Mouse (Mus musculus) embryonic facial prominence, embryonic 13.5 days (tissue): Measurements from ENCODE around the gene Ankrd60. TPM values are rescaled to one million over a fixed set of nuclear protein-coding genes. Genes with fewer than 3 reads are reported as not detected.
A peak's percentile ranks its signal among the peaks of the same experiment; 100 is the strongest.

Experiments used
- ATAC-seq: fragments of 200-750 bp; cut with Nextera tagmentation; 2 replicates; pipeline ENCODE4 v1.8.0; 2017; ENCODE audit warnings: low read depth; ENCODE audit not compliant: insufficient number of reproducible peaks, insufficient read depth, low FRiP score, low TSS enrichment
- H3K27ac ChIP-seq: fragments of 300-500 bp; sonication (generic); 2 replicates; pipeline ENCODE4 v1.5.1; 2015; ENCODE audit warnings: moderate library complexity, mild to moderate bottlenecking, inconsistent platforms
- H3K27me3 ChIP-seq: fragments of 300-500 bp; sonication (generic); 2 replicates; pipeline ENCODE4 v1.6.1; 2015; ENCODE audit warnings: mild to moderate bottlenecking, inconsistent platforms
- H3K36me3 ChIP-seq: fragments of 300-500 bp; sonication (generic); 2 replicates; pipeline ENCODE4 v1.6.1; 2015; ENCODE audit warnings: mild to moderate bottlenecking, inconsistent platforms
- H3K4me1 ChIP-seq: fragments of 300-500 bp; sonication (generic); 2 replicates; pipeline ENCODE4 v1.6.1; 2015; ENCODE audit warnings: inconsistent platforms
- H3K4me2 ChIP-seq: fragments of 300-500 bp; sonication (generic); 2 replicates; pipeline ENCODE4 v1.6.1; 2015; ENCODE audit warnings: moderate library complexity, mild to moderate bottlenecking, inconsistent platforms
- H3K4me3 ChIP-seq: fragments of 300-500 bp; sonication (generic); 2 replicates; pipeline ENCODE4 v1.5.1; 2015; ENCODE audit warnings: mild to moderate bottlenecking, inconsistent platforms
- H3K9ac ChIP-seq: fragments of 300-500 bp; sonication (generic); 2 replicates; pipeline ENCODE4 v1.6.1; 2015; ENCODE audit warnings: mild to moderate bottlenecking, inconsistent platforms
- H3K9me3 ChIP-seq: fragments of 300-500 bp; sonication (generic); 2 replicates; pipeline ENCODE4 v1.6.1; 2016; ENCODE audit warnings: inconsistent platforms
- WGBS: fragments of 180-500 bp; shearing (Covaris S2); methylation state at CpG from one replicate; pipeline ENCODE4 v1.1.7; 2015; ENCODE audit warnings: mixed read lengths; 5-methylcytosine and 5-hydroxymethylcytosine counted together
- polyA plus RNA-seq: library from polyadenylated mRNA; unstranded; fragments of >200 nt; fragmentation: Nextera tagmentation; extraction: Ambion mirVana; gene quantifications from 2 replicates; pipeline ENCODE4 v1.2.1, GENCODE M21; 2015

The Ankrd60 gene
- polyA plus RNA-seq, 1 experiment from 2014 or later = not detected

DNA sequence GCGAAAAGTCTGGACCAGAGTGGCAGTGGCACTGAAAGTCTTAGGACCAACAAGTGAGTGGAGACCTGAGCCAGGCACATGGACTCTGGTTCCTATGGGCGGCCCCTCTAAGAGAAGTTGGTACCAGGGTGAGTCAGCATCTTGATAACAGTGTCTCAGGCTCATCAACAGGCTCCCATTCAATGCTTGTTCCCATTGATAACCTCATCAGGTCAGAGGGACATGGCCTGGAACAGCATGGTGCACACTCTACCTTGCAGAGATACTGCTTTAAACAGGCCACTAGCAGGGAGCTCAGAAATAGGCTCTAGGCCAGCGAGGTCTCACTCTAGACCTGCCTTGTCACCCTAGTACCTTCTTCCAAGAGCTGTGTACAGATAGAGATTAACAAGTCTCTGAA is 4.7 kb upstream of the Ankrd60 start:
- Histone ChIP-seq H3K4me2 (no peak overlapping the region), H3K36me3 (peaks cover 6% of the 10 kb centered on the region; the same call in 1 of the 2 replicates), H3K4me1 (peaks cover 20% of the 10 kb centered on the region), H3K9ac (no peak overlapping the region), H3K4me3 (no peak overlapping the region), H3K27me3 (peaks cover 51% of the 10 kb centered on the region), H3K9me3 (0 out of 2 replicates have a peak, but pooled peaks cover 3% of the 10 kb centered on the region), H3K27ac (no peak overlapping the region)
- WGBS = 87% methylated on average over 3 of the region's 3 CpGs
- ATAC-seq = no peak

DNA sequence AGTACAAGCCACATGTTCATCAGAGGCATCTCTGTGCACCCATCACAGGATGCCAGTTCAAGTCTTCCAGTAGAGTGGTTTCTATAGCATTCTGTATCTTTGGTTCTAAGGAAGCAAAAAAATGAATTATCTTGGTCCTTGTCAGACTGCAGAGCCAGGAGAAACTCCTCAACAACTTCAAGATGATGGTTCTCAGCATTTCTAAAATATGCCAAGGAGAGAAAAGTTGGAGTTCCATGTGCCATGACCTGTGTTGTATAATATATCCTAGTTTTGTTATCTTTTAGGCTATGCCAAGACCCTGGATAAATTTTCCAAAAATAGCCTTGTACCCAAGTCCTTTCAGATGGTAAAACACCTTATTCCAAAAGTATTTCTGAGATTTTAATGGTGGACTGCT is 2.9 kb upstream of the Ankrd60 start:
- Histone ChIP-seq H3K9me3 (no peaks in the 10 kb centered on the region), H3K27ac (no peak overlapping the region), H3K27me3 (peaks cover 41% of the 10 kb centered on the region), H3K9ac (no peak overlapping the region), H3K4me3 (no peak overlapping the region), H3K4me2 (no peak overlapping the region), H3K4me1 (peaks cover 12% of the 10 kb centered on the region), H3K36me3 (no peaks in the 10 kb centered on the region)
- no peak for ATAC-seq

DNA sequence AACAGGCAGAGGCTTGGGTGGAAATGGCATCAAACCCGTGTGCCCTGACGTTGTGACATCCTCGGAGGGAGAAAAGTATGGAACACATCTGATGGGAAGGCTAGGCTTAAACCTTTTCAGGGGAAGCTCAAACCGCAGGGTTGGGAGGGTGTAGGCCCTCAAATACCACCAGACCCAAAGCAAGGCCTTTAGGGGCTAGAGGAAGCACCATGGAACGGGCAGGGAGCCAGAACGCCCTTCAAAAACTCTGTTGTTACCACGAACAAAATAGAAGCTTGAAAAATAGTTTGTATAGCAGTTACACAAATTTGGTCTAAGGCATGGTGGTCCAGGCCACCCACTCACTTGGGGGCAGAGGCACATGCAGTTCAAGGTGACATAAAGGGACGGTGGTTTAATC is 430 bp upstream of the Ankrd60 start:
- peak overlapping the region; percentile 68 for H3K9ac ChIP-seq
- H3K4me3 ChIP-seq = peak overlapping the region; percentile 48
- peaks cover 32% of the 10 kb centered on the region for H3K27me3 ChIP-seq
- 22% methylated on average over 8 of the region's 8 CpGs for WGBS
- no peaks in the 10 kb centered on the region for H3K36me3 ChIP-seq
- H3K9me3 ChIP-seq = no peaks in the 10 kb centered on the region
- 0 out of 2 replicates have a peak overlapping the region, but pooled peaks have one; percentile 7 for H3K27ac ChIP-seq
- peaks cover 6% of the 10 kb centered on the region; the same call in 1 of the 2 replicates for H3K4me1 ChIP-seq
- peak overlapping the region; percentile 87 for H3K4me2 ChIP-seq
- no peak for ATAC-seq

DNA sequence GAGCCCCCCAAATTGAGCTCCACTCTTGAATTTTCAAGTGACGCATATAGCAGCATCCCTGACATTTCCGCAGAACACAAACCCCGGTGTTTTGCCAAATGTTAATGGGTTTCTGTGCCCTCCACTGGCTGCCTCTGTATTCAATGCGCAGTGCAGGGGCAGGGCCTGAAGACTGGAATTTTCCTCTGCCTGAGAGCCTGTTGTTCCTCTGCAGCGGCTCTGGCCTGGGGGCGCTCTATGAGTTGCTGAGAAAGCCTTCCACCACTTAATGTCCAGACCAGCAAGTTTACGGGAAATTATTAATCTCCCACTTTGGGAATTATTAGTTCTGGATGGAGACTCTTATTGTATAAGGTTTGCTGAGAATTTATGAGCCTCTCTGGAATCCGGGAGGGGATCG is 14.0 kb downstream of the Ankrd60 start:
- Histone ChIP-seq H3K36me3 (no peaks in the 10 kb centered on the region), H3K9ac (no peak overlapping the region), H3K9me3 (no peaks in the 10 kb centered on the region), H3K4me1 (peaks cover 14% of the 10 kb centered on the region), H3K27me3 (no peaks in the 10 kb centered on the region; the same call in 1 of the 2 replicates), H3K4me3 (no peak overlapping the region), H3K4me2 (no peak overlapping the region), H3K27ac (peak overlapping the region; percentile 16; the same call in 1 of the 2 replicates)
- WGBS = 46% methylated on average over 9 of the region's 9 CpGs
- no peak for ATAC-seq

DNA sequence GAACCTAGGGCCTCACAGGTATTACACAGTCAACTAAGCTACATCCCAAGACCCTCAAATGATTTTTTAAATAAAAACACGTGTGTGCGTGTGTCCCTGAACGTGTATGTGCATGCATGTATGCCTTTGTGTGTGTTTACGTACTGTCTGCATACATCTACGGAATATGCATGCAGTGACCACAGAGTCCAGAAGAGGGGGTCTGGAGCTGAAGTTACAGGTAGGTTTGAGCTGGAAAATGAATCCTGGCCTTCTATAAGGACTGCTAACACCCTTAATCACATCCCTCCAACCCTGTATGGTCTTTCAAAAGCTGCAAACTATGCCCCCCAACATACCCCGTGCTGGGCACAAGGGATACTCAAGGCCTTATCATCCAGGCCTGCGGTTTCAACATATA is 14.8 kb downstream of the Ankrd60 start:
- H3K4me2 ChIP-seq = no peak overlapping the region
- H3K4me1 ChIP-seq = peaks cover 18% of the 10 kb centered on the region
- 71% methylated on average over 7 of the region's 7 CpGs for WGBS
- ATAC-seq = no peak
- H3K27ac ChIP-seq = no peak overlapping the region; the same call in 1 of the 2 replicates
- no peaks in the 10 kb centered on the region; the same call in 1 of the 2 replicates for H3K27me3 ChIP-seq
- H3K9ac ChIP-seq = no peak overlapping the region
- no peaks in the 10 kb centered on the region for H3K36me3 ChIP-seq
- H3K9me3 ChIP-seq = no peaks in the 10 kb centered on the region
- H3K4me3 ChIP-seq = no peak overlapping the region

DNA sequence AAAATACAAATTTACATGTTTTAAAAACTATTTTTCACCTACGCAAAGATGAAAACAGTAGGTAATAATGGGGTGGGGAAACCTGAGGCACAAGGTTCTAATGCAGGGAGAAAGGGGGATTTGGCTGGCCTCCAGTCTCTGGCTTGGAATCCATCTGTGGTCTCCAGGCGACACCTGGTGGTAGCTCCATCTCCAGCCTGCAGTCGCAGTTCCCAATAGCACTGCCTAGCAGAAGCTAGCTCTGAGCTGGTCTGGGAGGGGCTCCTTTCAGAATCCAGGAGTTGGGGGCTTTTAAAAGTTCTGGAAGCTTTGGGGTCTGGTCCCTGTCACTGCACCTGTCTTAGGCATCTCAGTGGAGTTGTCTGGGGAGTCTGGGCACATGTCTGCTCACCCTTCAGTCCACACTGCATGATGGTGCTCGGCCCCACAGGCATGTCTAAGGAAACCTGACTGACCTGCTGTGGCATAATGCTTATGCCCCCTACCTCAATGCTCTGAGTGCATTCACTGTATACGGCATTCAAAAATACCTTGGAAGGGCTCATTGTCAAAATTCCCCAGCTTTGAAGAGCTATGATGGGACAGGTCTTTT is 16.2 kb downstream of the Ankrd60 start:
- Histone ChIP-seq H3K4me1 (peaks cover 18% of the 10 kb centered on the region), H3K9me3 (no peaks in the 10 kb centered on the region), H3K4me3 (no peak overlapping the region), H3K4me2 (no peak overlapping the region), H3K27me3 (no peaks in the 10 kb centered on the region; the same call in 1 of the 2 replicates), H3K9ac (no peak overlapping the region), H3K27ac (no peak overlapping the region), H3K36me3 (no peaks in the 10 kb centered on the region)
- 35% methylated on average over 5 of the region's 5 CpGs for WGBS
- ATAC-seq = no peak

DNA sequence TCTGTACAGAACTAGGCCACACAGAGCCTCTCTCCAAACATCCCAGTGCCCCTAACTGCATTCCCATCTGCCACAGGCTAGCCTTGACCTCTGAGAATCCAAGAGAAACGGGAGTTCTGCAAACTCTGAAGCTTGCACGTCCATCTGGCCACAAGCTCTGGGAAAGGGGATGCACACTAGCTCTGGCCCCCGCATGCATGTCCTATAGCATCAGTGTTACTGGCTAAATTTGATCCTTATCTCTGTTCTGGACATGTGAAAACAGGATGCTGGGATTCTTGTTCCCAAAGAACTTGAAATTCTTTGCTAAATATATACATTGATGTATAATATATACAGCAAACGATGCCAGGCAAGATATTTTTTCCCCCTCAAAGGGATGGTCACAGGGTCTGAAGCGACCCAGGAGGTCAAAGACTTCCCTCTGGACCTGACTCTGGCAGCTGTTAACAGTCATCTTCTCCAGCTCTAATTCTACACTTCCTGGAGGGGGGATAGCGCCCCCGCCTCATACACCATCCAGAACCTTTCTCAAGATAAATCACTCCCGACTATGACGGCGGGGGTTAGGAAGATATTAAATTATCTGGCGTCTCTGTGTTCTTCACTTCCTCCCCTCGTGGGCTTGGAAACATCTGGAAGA is 19.3 kb downstream of the Ankrd60 start:
- Histone ChIP-seq H3K9me3 (no peaks in the 10 kb centered on the region), H3K27ac (no peak overlapping the region), H3K4me2 (no peak overlapping the region), H3K4me1 (peaks cover 8% of the 10 kb centered on the region; the same call in 1 of the 2 replicates), H3K27me3 (no peaks in the 10 kb centered on the region; the same call in 1 of the 2 replicates), H3K36me3 (no peaks in the 10 kb centered on the region), H3K9ac (no peak overlapping the region), H3K4me3 (no peak overlapping the region)
- 47% methylated on average over 12 of the region's 12 CpGs for WGBS
- no peak for ATAC-seq

DNA sequence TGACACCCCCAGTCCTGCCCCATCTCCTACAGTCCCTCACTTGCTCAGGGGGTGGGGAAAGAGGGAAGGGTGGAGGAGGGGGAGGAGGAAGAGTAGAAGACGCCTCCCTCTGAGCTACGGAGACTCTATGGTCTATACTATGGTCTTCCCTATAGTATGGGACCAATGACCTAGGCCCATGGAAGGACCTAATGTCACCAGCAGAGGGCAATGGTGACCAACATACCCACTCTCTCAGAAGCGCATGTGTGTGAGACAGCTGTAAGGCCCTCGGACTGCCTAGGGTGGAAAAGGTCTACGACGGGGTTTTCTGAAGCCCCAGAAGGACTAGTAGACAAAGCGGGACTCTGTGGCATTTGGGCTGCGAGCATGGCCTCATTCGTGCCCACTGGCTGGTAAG is 24.3 kb downstream of the Ankrd60 start:
- Histone ChIP-seq H3K27ac (no peak overlapping the region), H3K27me3 (no peaks in the 10 kb centered on the region), H3K4me2 (no peak overlapping the region), H3K9me3 (no peaks in the 10 kb centered on the region), H3K4me3 (no peak overlapping the region), H3K4me1 (0 out of 2 replicates have a peak, but pooled peaks cover 3% of the 10 kb centered on the region), H3K36me3 (no peaks in the 10 kb centered on the region), H3K9ac (no peak overlapping the region)
- 38% methylated on average over 9 of the region's 9 CpGs for WGBS
- no peak for ATAC-seq

DNA sequence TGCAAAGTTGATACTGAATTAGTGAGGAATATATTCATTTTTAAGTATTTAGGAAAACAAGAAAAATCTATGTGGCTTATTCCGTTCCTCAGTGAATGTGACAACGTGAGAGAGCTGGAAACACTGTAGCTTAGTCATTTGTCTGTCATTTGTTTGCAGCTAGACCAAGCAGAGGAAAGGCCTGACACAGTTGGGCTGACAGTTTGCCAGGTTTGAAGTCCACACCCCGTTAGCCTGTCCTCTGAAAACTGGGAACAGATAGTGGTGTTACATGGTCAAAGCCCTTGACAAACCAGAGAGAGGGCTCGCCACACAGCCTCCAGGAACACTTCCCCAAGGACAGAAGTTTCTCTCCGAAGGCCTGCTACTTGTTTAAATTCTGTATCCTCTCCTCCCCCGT is 27.5 kb downstream of the Ankrd60 start:
- Histone ChIP-seq H3K27me3 (peaks cover 3% of the 10 kb centered on the region; the same call in 1 of the 2 replicates), H3K9me3 (no peaks in the 10 kb centered on the region), H3K36me3 (no peaks in the 10 kb centered on the region), H3K4me1 (peaks cover 4% of the 10 kb centered on the region), H3K9ac (no peak overlapping the region), H3K4me3 (no peak overlapping the region), H3K27ac (no peak overlapping the region), H3K4me2 (no peak overlapping the region)
- 71% methylated on average over 6 of the region's 6 CpGs for WGBS
- no peak for ATAC-seq

DNA sequence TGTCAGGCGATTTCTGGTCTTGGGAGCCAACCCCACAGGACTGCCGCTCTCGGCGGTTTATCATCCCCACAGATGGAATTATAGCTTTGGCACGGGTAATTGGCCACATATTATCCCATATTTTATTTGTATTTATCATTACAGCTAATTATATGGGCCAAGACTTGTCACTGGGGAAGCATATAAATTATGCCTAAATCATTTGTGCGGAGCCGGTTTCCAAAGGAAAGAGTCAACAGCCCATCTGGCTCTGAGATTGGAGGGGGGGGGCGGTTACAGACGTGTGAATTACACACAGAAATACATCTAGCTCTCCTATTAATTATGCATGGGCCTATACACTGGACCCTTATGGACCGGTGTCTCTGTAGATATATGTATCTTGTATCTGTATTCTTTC is 28.9 kb downstream of the Ankrd60 start:
- H3K36me3 ChIP-seq = no peaks in the 10 kb centered on the region
- peaks cover 3% of the 10 kb centered on the region; the same call in 1 of the 2 replicates for H3K27me3 ChIP-seq
- WGBS = 88% methylated on average over 10 of the region's 10 CpGs
- peaks cover 4% of the 10 kb centered on the region for H3K4me1 ChIP-seq
- H3K27ac ChIP-seq = no peak overlapping the region
- H3K9me3 ChIP-seq = no peaks in the 10 kb centered on the region
- H3K4me3 ChIP-seq = no peak overlapping the region
- H3K9ac ChIP-seq = no peak overlapping the region
- no peak overlapping the region for H3K4me2 ChIP-seq
- ATAC-seq = no peak

DNA sequence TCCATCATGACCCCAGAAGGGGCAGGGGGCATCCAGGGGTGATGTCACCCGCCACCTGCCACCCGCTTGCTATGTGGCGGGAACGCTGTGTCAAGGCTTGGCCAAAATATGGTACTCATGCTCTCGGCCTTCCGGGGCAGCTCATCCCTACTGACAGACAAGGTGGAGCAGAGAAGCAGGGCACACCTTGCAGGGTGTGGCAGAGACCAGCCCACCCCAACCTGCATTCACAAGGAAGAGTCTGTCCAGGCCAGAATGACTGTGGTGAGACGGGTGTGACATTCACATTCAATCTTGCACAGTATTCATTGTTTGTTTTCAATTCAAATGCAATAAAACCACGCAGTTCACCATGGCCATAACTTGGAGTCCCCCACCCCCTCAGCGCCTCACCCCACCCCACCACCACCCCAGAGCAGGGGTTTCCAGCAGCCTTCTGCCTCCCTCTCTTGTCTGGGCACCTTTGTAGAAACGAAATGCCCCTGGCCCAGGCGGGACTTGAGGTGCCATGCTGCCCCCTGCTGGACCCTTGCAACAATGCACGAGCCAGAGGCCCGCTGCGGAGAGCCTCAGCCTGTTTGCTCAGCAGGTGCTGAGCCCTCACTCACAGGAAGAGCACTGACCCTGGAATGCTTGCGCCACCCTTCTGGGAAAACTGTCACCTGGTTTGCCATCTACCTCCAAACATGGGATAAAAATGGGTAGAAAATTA is 32.0 kb downstream of the Ankrd60 start:
- no peak overlapping the region for H3K4me3 ChIP-seq
- WGBS = 41% methylated on average over 15 of the region's 15 CpGs
- H3K9ac ChIP-seq = no peak overlapping the region
- H3K4me1 ChIP-seq = peaks cover 4% of the 10 kb centered on the region
- ATAC-seq = no peak
- no peaks in the 10 kb centered on the region for H3K36me3 ChIP-seq
- H3K4me2 ChIP-seq = no peak overlapping the region
- H3K27me3 ChIP-seq = peaks cover 3% of the 10 kb centered on the region; the same call in 1 of the 2 replicates
- H3K9me3 ChIP-seq = no peaks in the 10 kb centered on the region
- H3K27ac ChIP-seq = no peak overlapping the region
